Mouse (Mus musculus) spleen, adult 12 weeks (tissue): Measurements from ENCODE around the gene Sag.

ENCODE experiments used
- DNase-seq: peaks from one replicate; pipeline ENCODE4 v3.0.0; 2022; ENCODE audit warnings: low spot score

Gene Sag

DNA sequence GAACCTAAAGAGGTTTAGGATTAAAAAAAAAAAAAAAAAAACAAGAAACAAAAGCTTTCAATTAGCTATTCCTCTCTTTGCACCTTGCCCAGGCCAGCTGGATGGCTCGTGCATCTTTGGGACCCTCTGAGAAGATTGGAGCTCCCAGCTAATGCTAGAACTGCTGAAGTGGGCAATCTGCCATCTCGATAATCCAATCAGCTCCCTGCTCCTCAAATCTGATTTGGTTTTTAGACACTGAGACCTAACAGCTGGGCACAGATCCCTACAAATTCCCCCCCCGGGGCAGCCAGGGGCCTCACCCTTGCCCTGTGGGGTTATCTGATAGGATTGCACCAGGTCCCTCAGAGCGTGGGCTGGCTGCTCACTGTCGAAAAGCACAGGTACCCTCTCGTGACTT, at the start of gene Sag:
Gene Sag (plus strand): TSS at position 105 of the 400 bp plus-strand sequence.
- no peak for DNase-seq

DNA sequence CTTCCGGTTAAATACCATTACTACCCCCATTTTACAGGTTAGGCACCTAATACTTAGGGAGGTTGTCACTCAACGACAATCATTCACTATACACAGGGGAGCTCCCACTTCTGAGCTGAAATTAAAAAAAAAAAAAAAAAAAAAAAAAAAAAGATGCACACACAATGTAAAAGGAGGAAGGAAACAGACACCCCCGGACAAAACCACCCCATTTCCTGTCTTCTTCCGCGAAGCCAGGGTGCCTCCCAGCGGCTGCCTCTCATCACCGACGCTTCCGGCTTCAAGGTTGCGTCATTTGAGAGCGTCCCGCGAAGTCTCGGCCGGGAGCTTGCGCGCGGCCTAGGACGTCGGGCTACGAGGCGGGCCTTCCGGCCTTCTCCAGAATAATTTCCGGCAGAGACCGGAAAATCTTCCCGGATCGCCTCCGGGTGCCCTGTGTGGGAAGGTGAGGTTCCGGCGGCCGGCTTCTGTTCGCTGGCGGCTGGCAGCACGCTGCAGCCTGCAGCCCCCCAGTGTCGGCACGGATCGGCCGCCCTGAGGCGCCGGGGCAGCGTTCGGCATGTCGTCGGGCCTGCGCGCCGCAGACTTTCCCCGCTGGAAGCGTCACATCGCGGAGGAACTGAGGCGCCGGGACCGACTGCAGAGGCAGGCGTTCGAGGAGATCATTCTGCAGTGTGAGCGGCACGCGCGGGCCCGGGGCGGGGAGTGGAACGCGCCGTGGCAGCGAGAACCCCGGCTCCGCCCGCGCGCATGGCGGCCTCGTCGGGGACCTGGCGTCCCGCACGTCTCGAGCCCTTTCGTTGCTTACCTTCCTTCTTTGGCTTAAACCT, 47.6 kb upstream of the Sag start, which contains the start of gene Atg16l1:
Gene Atg16l1 (plus strand): TSS at position 230 of the 830 bp plus-strand sequence.
- DNase-seq = peak; percentile 88

DNA sequence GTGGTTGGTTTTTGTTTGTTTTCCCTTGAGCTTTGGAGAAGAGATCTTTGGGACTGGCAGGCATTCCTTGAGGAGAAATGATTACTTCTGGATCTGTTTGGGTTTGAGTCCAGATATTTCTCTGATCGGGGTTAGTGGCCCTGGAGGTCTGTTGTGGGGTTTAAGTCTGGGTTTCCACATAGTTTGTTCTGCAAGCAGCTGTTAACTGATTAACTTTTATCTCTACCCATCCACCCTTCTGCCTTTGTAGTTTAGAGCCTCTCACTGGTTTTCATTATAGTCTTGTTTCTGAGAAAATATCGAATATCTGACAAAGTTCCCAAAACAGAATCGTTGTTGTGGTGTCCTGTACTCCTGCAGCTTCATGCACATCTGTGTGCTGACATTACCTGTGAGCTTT, 39.7 kb upstream of the Sag start:
- DNase-seq = no peak

GRCm38 (mm10) chr1:87765741-87766140, 37.7 kb upstream of the Sag start:
- no peak for DNase-seq

DNA sequence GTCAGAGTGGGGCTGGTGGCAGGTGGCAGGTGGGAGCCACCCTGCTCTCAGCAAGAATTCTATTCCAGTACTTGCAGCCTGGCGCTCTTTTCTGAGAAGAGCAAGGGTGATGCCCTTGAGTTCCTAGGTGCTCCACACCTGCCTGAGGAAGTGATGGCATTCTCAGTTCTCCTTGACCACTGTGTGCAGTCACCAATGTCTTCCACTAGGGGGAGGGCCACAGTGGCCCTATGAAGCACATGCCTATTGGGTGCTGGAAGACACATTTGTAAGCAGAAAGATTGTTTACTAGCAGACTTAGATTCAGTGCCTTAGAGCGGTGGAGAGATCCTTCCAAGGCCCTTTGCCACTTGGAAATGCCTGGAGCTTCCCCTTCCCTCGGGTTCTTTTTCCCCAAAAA, 37.2 kb upstream of the Sag start:
- DNase-seq = peak; percentile 17

GRCm38 (mm10) chr1:87769263-87769662, 34.2 kb upstream of the Sag start:
- no peak for DNase-seq

GRCm38 (mm10) chr1:87770486-87770885, 33.0 kb upstream of the Sag start:
- DNase-seq = no peak

DNA sequence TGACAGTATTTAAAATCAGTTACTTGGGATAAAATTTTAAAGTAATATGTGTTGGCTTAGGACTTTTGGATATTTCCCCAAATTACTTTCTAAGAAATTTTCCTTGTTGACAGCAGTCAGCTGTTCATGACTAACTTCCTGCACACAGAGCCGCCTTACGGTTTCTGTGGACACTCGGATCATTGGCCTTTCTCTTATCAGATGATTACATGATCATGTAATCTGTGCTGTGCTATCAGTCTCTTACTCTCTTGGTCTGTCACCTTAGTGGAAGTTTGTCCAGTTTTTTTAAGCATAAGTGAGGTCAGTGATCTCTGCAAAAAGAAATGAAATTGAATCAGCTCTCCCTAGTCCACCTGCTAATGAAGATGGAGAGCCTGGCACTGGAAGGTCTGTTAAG, 31.8 kb upstream of the Sag start:
- no peak for DNase-seq

DNA sequence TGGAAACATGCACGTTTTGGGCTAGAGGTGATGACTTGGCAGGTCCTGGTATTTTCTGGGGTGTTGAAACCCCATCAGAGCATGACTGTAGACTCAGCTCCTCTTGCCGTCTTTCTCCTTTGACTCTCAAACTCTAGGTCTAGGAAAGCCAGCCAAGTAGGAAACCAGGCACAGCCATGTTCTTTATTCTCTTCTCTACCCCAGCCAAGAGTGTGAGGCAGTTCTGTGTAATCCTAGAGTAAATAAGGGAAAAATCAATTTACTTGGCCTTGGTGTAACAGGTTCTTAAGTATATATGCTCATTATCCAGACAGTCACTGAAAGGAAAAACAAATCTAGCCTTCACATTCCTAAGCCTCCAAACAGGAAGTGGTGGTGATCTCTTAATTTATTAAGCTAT, 30.1 kb upstream of the Sag start:
- DNase-seq = no peak

DNA sequence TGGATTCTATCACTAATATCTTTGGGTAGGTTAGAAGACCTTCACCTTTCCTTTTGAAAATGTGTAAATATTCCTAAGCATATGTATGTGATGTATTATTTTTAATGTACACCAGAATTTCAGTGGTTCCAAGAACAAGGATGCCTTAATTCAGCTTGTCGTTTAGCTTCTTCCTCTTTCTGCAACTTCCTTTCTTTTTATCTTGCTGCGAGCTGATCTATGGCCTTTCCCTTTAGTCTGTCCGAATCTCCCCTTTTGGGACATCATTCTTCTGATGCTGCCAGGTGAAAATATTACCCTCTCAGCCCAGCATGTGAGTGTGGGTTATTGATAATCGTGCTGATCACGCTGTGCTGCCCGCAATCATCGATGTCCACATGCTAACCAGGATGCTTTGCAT, 28.6 kb upstream of the Sag start:
- DNase-seq = no peak

DNA sequence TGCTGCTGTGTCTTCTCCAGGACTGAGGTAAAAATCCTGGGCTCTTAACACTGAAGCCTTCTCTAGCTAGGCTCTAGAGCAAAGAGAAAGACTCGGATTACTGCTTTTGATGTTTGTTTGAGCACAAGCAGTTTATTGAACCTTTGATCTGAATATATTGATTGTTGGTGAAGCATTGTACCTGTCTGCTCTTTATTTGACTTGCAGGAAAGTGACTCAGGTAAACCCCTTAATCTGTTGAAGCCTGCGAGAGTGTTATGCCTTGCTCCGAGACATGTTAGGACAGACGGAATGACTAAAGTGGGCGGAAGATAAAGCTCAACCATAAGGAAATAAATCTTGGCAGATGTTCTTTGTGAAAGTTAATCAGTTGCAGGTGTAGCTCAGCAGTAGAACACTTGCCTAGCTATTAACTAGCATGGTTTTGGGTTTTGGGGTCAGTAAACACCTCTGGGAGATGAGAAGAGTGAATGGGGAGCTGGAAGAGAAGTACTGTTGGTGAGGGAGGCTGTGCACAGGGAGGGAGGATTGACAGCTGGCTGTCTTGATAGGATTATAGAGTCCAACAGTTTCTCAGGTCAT, 24.2 kb upstream of the Sag start:
- DNase-seq = no peak

- DNase-seq = no peak
Observed at GRCm38 (mm10) chr1:87785703-87786102, 17.8 kb upstream of the Sag start.

GRCm38 (mm10) chr1:87786251-87786650, 17.2 kb upstream of the Sag start:
- no peak for DNase-seq

DNA sequence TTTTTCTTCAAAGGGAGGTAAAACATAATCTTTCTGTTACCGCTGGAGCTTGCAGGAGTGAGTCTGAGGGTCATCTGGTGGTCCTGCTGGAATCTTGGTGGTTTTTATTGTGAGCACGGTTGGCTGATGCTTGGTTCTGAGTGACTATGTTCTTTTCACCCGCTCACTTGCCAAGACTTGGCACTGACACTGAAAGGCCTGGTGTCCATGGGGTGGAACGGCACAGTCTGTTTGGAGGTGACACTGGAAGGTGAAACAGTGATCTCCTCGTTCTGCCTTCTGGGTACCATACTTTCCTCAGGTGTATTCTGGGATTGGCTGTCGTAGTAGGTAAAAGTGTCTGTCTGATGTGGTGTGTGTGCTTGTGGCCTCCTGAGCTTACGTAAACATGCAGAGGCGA, 13.8 kb upstream of the Sag start:
- no peak for DNase-seq

DNA sequence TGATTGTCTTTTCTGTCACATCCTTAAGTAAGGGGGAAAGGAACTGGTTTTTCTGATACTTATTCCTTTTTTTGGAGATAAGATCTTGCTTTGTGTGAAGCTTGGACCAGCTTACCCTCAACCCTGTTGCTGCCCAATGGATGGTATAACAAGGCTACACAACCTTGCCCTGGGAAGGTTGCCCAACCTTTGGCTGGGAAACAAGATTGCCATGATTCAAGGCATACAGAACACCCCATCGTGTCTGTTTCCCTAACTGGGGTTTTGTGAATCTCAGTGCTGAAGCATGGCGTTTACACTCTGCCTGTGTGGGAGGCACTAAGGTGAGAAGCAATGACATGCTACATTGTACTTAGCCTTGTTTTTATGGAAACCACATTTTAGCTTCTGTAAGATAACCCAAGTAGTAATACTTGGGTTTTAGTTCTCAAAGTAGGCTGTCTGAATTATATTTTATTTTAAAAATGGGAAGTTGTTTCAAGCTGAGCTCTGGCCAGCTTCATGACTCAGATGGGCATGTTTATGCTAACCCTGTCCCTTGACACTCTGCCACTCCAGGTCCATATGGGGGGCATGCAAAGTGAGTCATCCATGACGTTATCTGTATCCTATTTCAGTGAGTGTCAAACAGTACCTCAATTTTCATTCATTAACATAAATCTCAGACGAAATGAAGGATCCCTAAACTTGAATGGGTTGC, 10.9 kb upstream of the Sag start:
- no peak for DNase-seq

DNA sequence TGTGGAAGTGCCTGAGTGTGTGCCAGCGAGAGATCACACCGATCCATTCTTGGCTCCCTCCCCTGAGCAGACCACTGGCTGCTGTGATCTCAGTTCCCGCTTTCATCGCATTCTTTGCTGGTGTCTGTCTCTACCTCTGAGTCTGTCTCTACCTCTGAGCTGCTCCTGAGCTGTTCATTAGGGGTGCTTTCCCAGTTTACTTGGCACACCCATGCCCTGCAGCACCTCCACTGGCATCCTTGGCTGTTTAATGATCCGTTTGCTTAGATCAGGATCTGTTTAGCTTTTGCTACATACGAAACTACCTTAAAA, 10.4 kb upstream of the Sag start:
- no peak for DNase-seq

GRCm38 (mm10) chr1:87797702-87798101, 5.8 kb upstream of the Sag start:
- DNase-seq = no peak

GRCm38 (mm10) chr1:87798306-87798705, 5.2 kb upstream of the Sag start:
- DNase-seq = no peak

- no peak for DNase-seq
Observed at GRCm38 (mm10) chr1:87807751-87808150, 4.3 kb downstream of the Sag start.

GRCm38 (mm10) chr1:87811391-87811790, 7.9 kb downstream of the Sag start:
- no peak for DNase-seq

GRCm38 (mm10) chr1:87812061-87812460, 8.6 kb downstream of the Sag start:
- no peak for DNase-seq

DNA sequence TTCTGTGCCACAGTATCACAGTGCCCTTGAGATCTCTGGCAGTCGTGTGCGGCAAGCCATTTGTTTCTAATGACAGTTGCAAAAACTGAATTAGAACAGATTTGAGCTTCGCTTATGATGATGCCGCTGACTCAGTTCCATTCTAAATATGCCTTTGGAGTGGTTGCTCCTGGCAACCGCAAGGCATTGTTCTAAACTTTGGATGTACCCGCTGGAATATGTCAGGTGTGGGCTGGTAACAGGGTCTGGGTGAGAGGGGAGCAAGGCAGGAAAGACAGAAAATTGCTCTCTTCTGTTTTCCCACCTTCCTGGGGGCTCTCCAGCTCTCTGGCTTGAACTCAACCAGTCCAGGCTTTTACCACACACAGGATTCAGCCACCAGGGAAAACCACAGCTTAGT, 9.7 kb downstream of the Sag start:
- no peak for DNase-seq

- no peak for DNase-seq
Observed at GRCm38 (mm10) chr1:87813681-87814080, 10.2 kb downstream of the Sag start.
